Mouse (Mus musculus): ENCODE data around the gene Xdh.

DNA sequence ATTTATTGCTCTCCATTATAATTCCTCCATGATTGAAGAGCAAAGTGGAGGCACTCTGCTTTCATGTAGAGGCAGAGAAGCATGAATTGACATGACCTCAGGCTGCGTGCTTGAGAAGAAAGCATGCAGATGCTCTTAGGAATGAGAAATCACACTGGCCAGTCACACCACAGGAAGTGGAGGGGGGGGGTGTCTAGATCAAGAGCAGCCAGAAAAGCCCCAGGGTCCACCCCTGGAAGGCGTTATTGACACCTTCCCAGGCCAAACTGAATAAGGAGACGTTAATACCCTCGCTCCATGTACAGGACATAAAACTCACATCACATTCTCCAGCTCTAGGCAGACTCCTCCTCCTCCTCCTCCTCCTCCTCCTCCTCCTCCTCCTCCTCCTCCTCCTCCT, 34.5 kb upstream of the Xdh start:
- TF ChIP-seq CTCF (conservative IDR thresholded peaks at IDR 0.05; ENCODE audit: low read length) = no peak
- no peak for TF ChIP-seq NANOG (IDR thresholded peaks at IDR 0.05; ENCODE audit: borderline replicate concordance, low read length)
